Mouse (Mus musculus) c-Kit-negative CD71-positive TER-119-positive erythroid progenitor cells, embryonic 14.5 days (primary cell): ENCODE data around the gene Nudcd3.

Experiments used
- DNase-seq: peaks from one replicate; pipeline ENCODE4 v3.0.0-alpha.2; 2013; ENCODE audit warnings: low read depth, low spot score

Nudcd3 gene

DNA sequence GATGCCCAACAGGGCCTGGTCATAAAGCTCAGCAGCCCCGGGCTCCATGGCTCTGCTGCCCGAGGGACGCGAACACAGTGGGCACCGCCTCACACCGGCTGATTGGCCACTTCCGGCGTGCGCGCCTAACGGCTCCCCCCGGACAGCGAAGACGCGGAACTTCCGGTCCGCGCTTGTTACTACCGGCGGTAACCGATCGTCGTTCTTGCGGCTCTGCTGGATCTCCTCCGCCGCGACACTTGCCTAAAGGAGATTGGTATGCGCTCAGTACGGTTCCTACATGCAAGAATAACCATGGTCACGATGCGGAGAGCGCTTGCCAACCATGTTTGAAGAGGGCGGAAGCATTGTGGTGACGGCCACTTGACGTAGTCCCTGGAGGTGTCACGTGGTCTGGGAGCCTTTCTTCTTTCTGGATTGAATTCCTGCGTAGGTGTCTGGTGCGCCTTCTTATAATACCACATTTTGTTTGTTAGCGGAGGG is at the start of gene Nudcd3:
Gene Nudcd3 (minus strand): TSS at position 329 of the 483 bp plus-strand sequence.
- peak; percentile 73 for DNase-seq

DNA sequence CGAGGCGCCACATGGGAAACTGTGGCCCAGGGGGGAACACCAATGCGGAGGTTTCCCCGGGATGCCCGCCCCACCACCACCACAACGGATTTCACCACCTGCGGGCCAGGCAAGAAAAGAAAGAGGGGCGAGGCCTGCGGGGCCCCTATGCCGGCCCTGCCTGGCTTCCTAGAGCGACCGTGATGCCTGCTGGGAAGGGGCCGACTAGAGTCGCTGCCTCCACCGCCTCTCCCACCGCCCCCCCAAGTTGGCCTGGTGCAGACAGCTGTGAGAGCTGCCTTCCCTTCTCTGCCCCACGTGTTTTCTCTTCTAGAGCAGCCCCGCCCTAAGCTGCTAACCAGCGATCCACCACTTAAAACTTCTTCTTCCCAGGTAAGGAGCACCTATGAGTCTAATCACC is 44.5 kb upstream of the Nudcd3 start:
- DNase-seq = no peak

DNA sequence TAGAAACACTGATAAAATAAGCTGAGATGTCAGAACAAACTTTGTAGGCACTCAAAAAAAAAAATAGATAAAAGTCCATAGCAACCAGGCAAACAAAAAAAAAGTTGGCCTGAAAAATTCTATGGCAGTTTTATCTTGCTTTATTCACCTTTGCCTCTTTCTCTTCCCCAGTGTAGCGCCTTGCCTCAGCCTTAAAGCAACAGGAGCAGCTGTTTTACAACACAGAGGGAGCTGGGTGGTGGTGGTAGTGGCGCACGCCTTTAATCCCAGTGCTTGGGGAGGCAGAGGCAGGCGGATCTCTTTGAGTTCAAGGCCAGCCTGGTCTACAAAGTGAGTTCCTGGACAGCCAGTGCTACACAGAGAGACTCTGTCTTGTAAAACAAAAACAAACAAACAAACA is 32.8 kb upstream of the Nudcd3 start:
- DNase-seq = no peak

DNA sequence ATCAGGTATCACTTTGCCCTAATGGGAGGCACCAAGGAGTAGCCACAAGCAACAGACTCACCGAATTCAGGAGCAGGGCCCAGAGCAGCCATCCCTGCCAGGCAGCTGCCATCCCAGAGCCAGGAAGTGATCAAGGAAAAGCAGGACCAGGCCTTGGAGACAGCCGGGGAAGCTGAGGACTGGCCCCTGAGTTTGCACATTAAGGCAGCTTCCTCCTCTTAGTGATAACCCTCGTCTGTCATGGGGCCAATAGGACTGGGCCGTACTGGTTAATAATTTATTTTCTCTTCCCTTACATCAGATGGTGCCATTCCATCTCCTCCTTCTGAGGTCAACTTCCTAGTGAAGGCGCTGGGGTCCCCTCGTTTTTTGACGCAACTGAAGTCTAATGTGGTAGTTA is 29.8 kb upstream of the Nudcd3 start, which contains the start of gene Npc1l1:
Gene Npc1l1 (minus strand): TSS at position 132 of the 400 bp plus-strand sequence.
- DNase-seq = no peak

DNA sequence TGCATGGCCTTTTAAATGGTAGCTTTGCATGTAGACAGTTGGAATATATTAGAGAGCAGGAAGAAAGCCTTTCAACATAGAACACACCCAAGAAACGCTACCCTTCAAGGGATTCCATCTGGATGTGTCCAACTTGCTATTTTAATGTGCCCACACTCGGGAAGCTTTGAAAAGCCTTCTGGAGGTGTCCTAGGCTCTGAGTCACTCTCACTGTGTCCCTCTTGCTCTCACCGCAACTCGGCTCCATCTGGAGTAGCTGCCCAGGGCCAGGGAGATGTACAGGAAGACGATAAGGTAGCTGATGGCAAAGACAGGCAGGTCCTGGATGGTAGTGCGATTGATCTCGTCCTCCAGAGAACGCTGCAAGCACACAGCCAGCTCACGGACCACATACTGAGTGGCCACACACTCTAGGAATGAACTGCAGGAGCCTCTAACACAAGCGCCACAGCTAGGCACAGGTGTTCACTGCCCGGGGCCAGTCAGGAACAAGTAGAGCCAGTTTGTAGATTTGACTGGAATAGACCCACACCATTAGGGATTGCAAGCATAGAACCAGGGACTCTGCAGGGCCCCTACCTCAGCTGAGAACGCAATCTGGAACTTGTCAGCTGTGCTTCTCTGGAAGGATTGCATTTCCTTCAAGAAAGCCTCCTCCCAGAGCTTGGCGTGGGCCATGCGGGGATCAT is 24.5 kb upstream of the Nudcd3 start:
- DNase-seq = no peak

DNA sequence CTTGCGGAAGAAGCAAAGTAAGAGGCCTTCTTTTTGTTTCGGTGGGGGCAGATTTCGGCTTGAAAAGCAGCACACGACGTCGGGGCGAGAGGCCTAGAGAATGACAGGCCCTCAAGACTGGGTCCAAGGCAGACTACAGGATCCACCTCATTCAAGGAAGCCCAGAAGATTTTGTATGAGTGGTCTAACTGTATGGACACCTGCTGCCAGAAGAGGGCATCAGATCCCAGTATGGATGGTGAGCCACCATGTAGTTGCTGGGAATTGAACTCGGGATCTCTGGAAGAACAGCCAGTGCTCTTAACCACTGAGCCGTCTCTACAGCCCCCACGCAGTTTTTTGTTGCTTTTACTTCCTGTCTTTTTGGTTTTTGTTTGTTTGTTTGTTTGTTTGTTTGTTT is 22.0 kb upstream of the Nudcd3 start:
- DNase-seq = no peak

DNA sequence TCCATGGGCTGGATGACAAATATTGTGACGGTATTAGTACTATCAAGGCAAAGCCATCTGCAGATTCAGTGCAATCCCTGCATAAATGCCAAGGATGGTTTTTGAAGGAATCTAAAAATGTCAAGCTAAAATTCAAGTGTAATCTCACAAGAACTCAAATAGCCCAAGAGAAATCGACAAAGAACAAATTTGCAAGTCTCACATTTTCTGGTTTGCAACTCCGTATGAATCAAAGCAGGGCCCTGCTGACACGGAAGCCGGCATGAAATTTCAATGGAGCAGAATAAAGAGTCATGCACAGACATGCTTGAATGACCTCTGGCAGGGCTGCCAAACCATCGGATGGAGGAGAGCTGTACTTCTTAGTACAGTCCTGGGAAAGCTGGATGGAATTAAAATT is 19.8 kb upstream of the Nudcd3 start:
- DNase-seq = no peak

DNA sequence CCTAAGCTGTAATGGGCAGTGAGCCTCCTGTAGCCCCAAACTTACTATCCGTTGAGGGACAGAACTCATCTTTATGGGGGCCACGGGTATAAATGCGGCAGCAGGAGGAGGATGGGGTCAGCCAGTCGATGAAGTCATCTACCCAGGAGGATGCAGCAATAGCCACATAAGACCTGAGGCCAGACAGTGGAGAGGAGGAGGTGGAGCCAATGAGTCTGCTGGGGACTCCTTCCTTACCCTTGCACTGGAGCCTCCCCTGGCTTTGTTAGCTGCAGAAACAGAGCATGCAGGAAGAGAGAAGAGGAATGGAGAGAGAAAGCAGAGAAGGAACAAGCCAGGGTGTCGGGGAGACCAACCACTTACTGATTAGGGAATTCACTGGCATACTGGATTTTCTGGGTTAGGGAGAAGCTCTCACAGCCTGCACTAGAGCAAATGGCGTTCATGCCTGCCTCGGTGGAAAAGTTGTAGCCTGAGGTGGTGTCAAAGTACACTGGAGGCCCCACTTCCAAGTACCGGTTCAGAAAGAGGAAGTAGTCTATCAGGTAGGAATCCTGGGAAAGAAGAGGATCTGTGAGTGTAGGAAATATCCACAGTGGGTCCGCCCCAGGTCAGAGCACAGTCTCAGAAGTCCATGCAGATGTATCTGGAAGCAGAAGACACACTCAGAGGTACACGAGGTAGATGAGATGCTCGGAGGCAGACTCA is 18.1 kb upstream of the Nudcd3 start:
- no peak for DNase-seq

DNA sequence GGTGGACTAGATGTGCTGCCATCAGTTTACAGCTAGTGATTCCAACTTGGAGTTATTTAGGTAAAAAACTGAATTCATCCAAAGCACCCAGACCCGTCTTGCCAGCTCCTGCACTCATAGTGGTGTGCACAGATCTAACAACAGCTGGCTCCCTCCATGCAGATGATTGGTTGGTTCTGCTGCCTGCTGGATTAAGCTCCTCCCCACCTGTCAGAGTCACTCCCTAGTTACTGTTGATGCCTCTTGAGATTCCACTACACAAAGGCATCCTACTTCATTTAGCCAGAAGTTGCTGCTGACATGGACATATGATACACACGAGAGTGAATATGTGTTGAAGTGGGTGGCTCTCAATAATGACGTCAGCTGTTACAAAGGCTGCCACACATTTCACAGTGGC is 16.6 kb upstream of the Nudcd3 start:
- no peak for DNase-seq

DNA sequence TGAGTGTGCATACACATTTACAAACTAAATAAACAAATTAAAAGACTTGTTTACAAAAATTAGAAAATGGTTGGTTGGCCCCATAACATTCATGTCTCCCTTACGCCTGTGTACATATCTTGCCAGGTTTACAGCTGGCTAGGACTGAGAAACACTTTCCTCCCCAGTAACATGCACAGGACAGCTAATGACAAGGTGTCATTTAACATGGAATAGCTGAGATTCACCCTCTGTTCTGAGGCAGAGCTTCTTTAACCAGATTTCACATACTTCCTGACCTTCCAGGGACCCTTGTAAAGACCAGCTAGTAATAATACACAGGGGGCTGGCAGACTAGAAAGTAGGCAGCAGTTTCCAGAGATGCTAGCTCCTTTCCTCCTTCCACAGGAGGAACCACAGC is 7.9 kb upstream of the Nudcd3 start:
- no peak for DNase-seq

DNA sequence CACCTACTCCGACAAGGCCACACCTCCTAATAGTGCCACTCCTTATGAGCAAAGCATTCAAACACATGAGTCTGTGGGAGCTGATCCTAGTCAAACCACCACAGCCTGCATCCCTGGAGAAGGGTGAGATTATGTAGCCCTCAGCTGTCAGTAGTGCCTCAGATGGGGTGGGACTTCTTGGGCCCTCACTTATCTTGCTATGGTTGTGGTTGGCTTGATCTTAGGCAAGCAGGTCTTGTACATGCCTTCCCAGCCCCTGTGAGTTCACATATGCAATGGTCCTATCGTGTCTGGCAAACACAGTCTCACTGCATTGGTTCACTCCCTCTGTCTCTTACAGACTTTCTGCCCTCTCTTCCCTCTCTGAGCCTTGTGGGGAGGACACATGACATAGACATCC is 6.9 kb upstream of the Nudcd3 start:
- DNase-seq = no peak

DNA sequence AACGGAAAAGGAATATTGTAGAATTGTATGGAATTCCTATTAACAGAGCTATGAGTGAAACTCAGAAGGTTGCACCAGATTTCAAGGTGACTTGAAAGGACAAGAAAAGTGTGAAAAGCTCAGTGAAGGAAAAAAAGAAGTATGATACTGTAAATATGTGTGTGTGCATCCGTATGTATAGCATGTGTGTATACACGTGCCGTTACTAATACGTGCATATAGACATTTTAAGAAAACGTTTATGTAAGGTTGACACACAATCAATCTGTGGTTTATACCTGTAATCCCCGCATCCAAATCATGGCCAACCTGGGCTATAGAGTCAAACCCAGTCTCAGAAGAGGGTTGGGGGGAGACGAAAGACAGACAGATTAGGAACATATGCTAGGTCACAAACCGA is 355 bp upstream of the Nudcd3 start:
- DNase-seq = no peak

DNA sequence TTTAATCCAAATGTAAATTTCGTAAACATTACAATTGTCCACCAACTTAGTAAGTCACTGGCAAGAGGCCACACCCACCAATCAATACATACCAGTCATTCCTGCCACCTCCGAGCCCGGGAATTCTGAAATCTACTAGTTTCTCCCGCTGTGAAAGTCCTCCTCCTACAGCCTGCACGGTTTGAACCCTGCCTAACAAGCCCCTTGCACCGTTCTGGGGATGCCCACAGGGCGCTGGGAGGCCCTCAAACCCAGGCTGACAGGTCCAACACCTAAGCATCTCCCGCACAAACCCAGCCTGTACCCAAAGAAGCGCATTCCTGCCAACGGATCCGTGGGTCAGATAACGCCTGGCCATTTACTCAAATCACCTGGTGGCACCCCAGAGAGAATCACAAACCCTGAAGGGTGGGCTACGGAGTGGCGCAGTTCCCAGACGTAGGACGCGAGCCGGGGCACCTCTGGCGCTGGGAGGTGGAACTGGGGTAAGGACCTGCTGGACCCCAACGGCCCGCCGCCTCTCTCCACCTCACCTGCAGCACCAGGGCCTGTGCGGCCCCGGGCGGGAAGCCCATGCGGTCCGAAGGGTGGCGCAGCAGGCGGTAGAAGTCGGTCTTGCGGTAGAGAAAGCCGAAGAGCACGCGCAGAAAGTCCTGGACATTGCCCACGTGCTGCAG is 667 bp downstream of the Nudcd3 start, which contains the start of gene A730071L15Rik:
Gene A730071L15Rik (plus strand): TSS at position 620 of the 677 bp plus-strand sequence.
- peak; percentile 36 for DNase-seq

DNA sequence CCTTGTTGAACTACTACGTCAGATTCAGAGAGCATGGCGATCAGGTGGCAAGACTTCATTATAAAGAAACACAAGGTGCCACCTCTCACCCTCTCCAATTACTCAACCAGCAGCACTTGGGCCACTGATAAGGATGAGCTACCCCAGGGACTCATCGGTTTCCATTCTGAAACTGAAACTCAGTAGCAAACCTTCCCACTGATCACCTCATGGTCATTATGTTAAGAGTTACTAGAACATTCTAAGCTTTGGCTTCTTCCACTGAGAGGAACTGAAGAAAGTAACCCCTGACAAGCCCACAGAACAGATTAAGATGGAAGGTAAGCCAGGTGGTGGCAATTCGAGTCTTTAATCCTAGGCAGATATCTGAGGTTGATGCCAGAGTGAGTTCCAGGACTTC is 1.8 kb downstream of the Nudcd3 start:
- no peak for DNase-seq

DNA sequence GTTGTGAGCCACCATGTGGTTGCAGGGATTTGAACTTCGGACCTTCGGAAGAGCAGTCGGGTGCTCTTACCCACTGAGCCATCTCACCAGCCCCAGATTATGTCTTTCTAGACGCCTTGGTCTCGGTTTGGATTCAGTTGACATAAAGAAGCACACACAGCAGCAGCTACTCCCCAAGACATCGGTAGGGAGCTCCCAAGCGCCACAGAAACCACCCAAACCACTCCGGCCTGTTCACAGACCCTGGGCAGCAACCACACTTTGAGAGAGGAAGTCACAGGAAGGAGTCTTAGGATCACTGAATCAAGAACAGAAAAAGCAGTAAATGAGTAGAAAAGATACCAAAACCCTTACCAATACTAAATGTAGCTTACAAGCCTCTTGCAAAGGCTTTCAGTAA is 3.4 kb downstream of the Nudcd3 start:
- DNase-seq = no peak

DNA sequence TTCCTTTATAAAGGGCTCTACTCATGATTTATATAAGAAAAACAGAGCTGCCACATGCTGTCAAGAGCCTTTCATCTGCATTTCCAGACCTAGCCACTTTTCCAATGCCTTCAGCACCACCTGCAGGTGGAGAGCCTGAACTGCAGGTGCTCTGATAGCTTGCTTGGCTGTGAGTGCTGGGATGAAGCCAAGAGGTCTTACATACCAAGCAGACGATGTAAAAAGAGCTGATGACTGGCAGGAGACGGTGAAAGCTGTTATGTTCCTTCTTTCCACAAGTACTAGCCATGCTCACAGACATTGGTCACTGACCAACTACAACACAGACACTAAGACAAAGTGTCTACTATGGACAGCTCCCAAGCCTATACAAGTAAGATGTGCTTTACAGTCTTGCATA is 12.3 kb downstream of the Nudcd3 start:
- peak; percentile 44 for DNase-seq

DNA sequence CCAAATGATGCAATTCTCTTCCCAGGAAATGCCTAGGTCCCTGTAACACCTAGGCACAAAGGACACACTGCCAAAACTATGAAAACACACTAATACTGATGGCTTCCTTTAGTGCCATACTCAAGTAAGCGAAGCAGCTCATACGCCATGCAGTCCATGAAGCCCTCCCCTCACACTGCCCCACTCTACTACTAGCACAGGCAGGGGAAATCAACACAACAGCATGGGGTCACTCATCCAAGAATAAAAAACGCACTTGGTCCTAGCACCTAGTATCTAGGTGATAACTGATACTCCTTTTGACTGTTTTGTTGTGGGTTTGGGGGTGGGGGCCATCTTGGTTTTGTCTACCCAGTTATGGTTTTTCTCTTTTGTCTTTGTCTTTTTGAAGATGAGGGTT is 12.8 kb downstream of the Nudcd3 start:
- DNase-seq = no peak

DNA sequence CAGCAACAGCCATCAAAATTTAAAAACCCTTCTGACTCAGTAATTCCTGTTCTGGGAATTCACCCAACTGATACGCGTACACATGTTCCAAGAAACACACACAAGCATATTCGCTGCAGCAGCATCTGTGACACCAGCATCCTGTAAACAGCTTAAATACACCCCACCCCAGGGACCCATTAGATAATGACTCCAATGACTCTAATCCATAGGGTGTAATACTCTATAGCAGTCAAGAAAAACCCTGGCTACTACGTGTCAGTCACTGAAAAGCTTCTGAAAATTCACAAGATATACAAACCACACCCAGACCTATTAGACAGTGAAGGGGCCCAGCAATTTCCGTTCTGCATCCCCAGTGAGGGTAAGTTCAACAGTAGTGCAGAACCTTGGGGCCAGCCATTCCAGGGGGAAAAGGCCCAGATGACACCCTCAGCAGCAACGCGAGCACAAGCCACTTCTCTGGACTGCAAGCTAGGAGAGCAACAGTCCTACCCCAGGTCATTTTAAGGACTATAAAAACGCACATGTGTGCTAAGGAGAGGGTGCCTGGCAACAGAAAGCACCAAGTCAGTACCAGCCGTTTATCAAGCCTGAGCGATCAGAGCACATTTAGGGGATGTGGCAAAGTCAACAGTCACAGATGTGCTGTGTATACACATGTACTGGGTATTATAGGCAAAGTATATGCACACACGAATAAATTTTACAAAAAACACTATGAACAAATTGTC is 15.8 kb downstream of the Nudcd3 start:
- DNase-seq = no peak

DNA sequence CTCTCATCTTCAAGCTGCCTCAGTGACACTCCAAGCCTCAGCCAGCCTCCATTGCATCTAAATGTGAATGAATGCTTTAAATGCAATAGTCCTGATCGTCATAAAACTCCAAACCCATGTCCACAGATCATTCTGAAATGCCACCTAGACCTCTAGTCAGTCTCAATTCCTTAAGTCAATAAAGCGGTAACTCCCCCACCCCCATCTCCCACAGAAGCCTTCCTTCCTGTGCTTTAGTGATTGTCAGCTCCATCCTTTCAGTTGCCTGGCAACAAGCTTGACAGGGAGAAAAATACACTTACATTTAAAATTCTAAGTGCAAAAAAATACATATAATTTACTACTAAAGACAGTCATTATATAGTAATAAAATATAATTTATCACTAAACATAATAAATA is 17.0 kb downstream of the Nudcd3 start:
- no peak for DNase-seq

DNA sequence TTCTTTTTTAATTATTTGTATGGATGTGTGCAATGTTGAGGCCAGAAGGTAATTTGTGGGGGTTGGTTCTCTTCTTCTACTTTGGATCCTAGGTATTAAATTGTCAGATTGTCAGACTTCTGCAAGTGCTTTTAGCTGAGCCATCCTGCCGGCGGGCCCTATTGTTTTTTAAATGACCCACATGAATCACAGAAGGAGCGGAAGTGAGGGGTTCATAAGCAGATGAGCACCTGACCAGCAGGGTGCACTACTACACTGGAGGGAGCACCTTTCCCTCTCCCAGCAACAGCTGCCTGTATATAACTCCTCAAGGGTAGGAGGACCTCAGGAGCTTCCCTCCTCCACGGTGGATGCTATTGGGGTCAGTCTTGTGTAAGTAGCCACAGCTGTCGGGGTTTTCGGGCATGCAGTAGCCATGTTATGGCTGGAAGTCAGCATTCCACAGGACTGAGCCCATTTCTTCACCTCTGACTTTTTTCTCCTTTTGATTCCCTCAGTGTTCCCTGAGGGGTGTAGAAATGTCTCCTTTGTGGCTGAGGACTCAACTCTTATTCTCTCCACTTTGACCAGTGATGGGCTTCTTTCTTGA is 19.3 kb downstream of the Nudcd3 start:
- DNase-seq = no peak

DNA sequence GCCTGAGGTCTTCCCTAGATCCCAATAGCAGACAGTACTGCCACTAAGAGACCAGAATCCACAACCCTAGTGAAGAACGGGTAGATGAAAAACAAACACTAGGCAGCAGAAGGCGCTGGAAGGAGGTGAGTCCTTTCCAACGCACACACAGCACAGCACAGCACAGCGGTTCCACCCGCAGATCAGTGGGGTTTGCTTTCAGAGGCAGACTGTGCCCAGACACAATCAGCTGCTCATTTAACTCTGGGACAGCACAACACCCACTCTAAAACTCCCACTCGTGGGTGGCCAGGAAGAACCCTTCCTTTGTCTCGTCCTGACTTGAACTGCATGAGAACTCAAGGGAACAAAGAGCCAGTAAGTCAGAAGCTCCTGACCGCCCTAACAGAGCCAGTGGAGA is 21.0 kb downstream of the Nudcd3 start:
- no peak for DNase-seq
